Mouse (Mus musculus) stomach, postnatal 0 days (tissue): ENCODE measurements around the gene Tspan13.

ENCODE experiments used
- CTCF ChIP-seq: IDR thresholded peaks from 2 replicates; pipeline ENCODE4 v1.5.1; 2016; ENCODE audit warnings: antibody characterized with exemption, low read depth, mild to moderate bottlenecking, moderate library complexity
- EP300 ChIP-seq: optimal IDR thresholded peaks from 2 replicates; pipeline ENCODE3; 2016; ENCODE audit warnings: antibody characterized with exemption

DNA sequence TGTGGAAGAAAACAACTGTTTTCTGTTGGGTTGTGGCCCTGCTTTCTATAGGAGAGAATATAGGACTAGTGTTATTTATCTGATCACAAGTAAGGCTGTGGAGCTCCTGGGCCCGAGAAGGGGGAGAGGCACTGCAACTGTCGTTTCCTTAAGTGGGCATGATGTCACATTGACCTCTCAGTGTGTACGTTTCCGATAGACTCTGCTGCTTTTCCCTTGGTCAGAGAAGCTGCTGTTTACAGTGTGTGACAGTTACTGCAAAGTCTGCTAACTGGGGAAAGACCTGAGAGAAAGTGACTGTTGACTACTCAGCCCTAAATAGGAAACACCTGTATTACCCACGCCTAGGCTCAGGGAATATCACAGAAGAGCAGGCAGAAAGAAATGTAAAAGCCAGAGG is 3.9 kb upstream of the Tspan13 start:
- TF ChIP-seq CTCF (no peak), EP300 (no peak)
